Mouse (Mus musculus): ENCODE data around the gene Rasl10b. TPM values are rescaled to one million over a fixed set of nuclear protein-coding genes. Genes with fewer than 3 reads are reported as not detected.
A peak's percentile ranks its signal among the peaks of the same experiment; 100 is the strongest.

Rasl10b gene
- polyA plus RNA-seq, 1 experiment from 2014 or later: 24.0 TPM

DNA sequence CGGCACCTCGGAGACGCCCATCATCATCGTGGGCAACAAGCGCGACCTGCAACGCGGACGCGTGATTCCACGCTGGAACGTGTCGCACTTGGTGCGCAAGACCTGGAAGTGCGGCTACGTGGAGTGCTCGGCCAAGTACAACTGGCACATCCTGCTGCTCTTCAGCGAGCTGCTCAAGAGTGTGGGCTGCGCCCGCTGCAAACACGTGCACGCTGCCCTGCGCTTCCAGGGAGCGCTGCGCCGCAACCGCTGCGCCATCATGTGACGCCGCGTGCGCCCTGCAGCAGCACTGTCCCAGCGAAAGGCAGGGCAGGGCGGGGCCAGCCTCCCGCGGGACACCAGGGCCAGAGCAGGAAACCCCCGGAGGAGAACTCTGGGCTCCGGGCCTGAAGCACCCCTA, 9.6 kb downstream of the Rasl10b start:
- H3K4me1 ChIP-seq (ENCODE audit: control insufficient read depth, insufficient read depth, low read length): no peaks in the 10 kb centered on the region
- peaks cover 3% of the 10 kb centered on the region; the same call in 1 of the 2 replicates for H3K27me3 ChIP-seq (ENCODE audit: control insufficient read depth, insufficient read depth, low read length)
- H3K4me2 ChIP-seq (ENCODE audit: low read depth, low read length): peak overlapping the region; percentile 23; the same call in 1 of the 2 replicates
- peak; percentile 81; the same call in 1 of the 2 replicates for ATAC-seq (ENCODE audit: low read depth)
- no peak overlapping the region for H3K9ac ChIP-seq (replicated peaks; ENCODE audit: low read depth, low read length)
- no peak overlapping the region for H3K27ac ChIP-seq (ENCODE audit: low read depth, low read length)
- H3K4me3 ChIP-seq (ENCODE audit: low read depth, low read length): no peak overlapping the region
- H3K9me3 ChIP-seq (ENCODE audit: control insufficient read depth, low read length): no peaks in the 10 kb centered on the region
- no peaks in the 10 kb centered on the region for H3K36me3 ChIP-seq (ENCODE audit: control insufficient read depth, insufficient read depth, low read length)
- WGBS: 5% methylated on average over 38 of the region's 38 CpGs

DNA sequence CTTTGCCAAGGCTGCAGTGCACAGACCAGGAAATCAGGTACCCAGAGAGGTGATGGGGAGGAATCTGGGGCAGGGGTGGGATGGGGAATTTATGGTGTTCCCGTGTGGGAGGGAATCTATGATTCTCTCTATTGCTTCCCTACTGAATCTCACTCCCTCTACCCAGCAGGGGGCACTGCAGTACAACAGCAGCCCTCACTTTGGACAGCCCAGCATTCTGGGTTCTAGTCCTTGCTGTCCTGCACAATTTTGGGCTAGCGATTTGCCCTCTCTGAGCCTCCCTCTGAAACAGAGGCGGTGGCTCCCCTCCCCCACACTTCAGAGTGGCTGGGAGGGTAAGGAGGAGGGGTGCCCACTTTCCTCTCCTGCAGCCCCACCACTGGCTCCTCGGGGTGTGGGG, 11.4 kb downstream of the Rasl10b start:
- H3K36me3 ChIP-seq (ENCODE audit: control insufficient read depth, insufficient read depth, low read length): no peaks in the 10 kb centered on the region
- WGBS: 31% methylated on average over 4 of the region's 4 CpGs

DNA sequence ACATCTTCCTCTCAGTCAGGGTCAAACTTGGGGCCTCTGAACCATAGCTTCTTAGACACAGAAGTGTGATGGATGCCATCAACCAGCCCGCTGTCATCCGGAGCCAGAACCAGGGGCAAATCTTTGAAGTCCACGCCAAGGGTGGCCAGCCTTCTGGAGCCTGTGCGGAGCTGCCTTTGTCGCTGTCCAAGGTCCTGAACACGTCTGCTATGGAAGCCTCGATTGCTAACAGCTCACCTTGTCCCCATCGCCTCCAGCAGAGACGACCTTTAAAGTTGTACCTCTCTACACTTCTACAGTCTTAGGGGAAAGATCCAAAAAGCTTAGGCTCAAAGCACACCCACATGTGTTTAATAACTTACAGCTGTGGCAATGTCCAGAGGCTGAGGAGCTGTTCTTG, 12.4 kb downstream of the Rasl10b start:
- 5% methylated on average over 9 of the region's 9 CpGs for WGBS

More for the DNA sequence above, 11.4 kb downstream of the Rasl10b start:
- peaks cover 3% of the 10 kb centered on the region; the same call in 1 of the 2 replicates for H3K27me3 ChIP-seq (ENCODE audit: control insufficient read depth, insufficient read depth, low read length)
- no peak overlapping the region for H3K9ac ChIP-seq (replicated peaks; ENCODE audit: low read depth, low read length)
- no peak overlapping the region for H3K4me3 ChIP-seq (ENCODE audit: low read depth, low read length)
- no peak for ATAC-seq (ENCODE audit: low read depth)
- H3K9me3 ChIP-seq (ENCODE audit: control insufficient read depth, low read length): no peaks in the 10 kb centered on the region
- no peak overlapping the region for H3K4me2 ChIP-seq (ENCODE audit: low read depth, low read length)
- H3K4me1 ChIP-seq (ENCODE audit: control insufficient read depth, insufficient read depth, low read length): no peaks in the 10 kb centered on the region
- H3K27ac ChIP-seq (ENCODE audit: low read depth, low read length): no peak overlapping the region

DNA sequence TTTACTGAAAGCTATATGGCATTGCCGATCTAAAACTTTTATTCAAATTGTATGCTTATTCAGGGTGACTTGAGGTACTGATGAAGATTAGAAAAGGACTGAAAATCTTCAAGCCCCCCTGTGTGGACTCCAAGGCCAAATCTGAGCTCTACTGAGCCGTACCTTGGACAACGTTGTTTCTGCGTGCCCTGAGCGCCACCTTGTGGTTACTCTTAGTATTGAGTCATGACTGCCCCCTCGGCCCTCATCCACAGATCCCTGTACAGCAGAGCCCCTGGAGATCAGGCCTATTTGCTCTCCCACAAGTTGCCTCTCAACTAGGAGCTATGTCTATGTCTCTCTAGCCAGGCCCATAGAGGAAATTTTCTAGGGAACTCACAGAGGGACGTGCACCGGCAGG, 15.7 kb downstream of the Rasl10b start:
- ATAC-seq (ENCODE audit: low read depth): peak; percentile 74; the same call in 1 of the 2 replicates
- H3K4me1 ChIP-seq (ENCODE audit: control insufficient read depth, insufficient read depth, low read length): no peaks in the 10 kb centered on the region
- no peak overlapping the region for H3K4me3 ChIP-seq (ENCODE audit: low read depth, low read length)
- H3K4me2 ChIP-seq (ENCODE audit: low read depth, low read length): no peak overlapping the region
- H3K9me3 ChIP-seq (ENCODE audit: control insufficient read depth, low read length): no peaks in the 10 kb centered on the region
- no peak overlapping the region for H3K9ac ChIP-seq (replicated peaks; ENCODE audit: low read depth, low read length)
- WGBS: 8% methylated on average over 8 of the region's 8 CpGs
- no peaks in the 10 kb centered on the region for H3K27me3 ChIP-seq (ENCODE audit: control insufficient read depth, insufficient read depth, low read length)
- no peaks in the 10 kb centered on the region for H3K36me3 ChIP-seq (ENCODE audit: control insufficient read depth, insufficient read depth, low read length)
- H3K27ac ChIP-seq (ENCODE audit: low read depth, low read length): no peak overlapping the region

More for the DNA sequence above, 12.4 kb downstream of the Rasl10b start:
- Histone ChIP-seq H3K27ac (ENCODE audit: low read depth, low read length) (no peak overlapping the region), H3K4me1 (ENCODE audit: control insufficient read depth, insufficient read depth, low read length) (no peaks in the 10 kb centered on the region), H3K36me3 (ENCODE audit: control insufficient read depth, insufficient read depth, low read length) (no peaks in the 10 kb centered on the region), H3K9ac (replicated peaks; ENCODE audit: low read depth, low read length) (no peak overlapping the region), H3K9me3 (ENCODE audit: control insufficient read depth, low read length) (no peaks in the 10 kb centered on the region), H3K4me2 (ENCODE audit: low read depth, low read length) (no peak overlapping the region), H3K27me3 (ENCODE audit: control insufficient read depth, insufficient read depth, low read length) (peaks cover 3% of the 10 kb centered on the region; the same call in 1 of the 2 replicates), H3K4me3 (ENCODE audit: low read depth, low read length) (no peak overlapping the region)
- no peak for ATAC-seq (ENCODE audit: low read depth)

DNA sequence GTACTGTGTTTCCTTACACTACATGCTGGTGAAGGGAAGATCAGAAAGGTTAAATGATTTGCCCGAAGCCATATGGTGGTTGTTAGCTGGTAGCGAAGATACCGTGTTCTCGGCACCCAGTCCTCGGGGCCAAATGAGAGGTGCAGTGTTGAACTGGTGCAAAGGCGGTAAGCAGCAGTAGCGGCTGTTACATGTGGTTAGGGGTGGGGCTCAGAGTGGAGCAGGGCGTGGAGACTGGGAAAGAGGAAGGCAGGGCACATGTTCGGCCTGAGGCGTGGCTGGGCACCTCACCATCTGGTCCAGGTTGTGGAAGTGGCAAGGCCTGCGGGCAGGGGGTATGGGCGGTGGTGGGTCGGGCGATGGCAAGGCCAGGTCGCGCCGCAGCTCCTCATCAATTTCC, 18.0 kb downstream of the Rasl10b start:
- no peak overlapping the region for H3K4me2 ChIP-seq (ENCODE audit: low read depth, low read length)
- no peaks in the 10 kb centered on the region for H3K27me3 ChIP-seq (ENCODE audit: control insufficient read depth, insufficient read depth, low read length)
- no peaks in the 10 kb centered on the region for H3K9me3 ChIP-seq (ENCODE audit: control insufficient read depth, low read length)
- WGBS: 49% methylated on average over 17 of the region's 17 CpGs
- H3K36me3 ChIP-seq (ENCODE audit: control insufficient read depth, insufficient read depth, low read length): no peaks in the 10 kb centered on the region
- no peak overlapping the region for H3K27ac ChIP-seq (ENCODE audit: low read depth, low read length)
- H3K4me1 ChIP-seq (ENCODE audit: control insufficient read depth, insufficient read depth, low read length): no peaks in the 10 kb centered on the region
- no peak overlapping the region for H3K9ac ChIP-seq (replicated peaks; ENCODE audit: low read depth, low read length)
- ATAC-seq (ENCODE audit: low read depth): no peak
- no peak overlapping the region for H3K4me3 ChIP-seq (ENCODE audit: low read depth, low read length)

DNA sequence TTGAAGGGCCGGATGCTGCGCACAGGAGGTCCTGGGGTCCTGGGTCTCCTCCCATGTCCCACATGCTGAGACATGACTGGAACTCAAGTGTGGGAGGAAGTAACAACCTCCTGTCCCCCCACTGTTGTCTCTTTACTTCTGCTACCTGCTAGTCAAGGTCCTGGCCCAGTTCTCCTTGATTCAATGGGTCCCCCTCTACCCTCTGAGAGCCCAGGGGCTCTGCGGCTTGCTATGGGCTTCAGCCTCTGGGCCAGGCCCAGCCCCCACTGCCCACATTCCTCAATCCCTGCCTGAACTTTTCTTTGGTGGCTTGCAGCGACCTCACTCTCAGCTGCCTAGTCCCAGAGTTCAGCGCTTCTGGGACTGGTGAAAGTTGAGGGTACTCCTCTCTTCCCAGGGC, 20.4 kb downstream of the Rasl10b start, which contains the start of gene Gas2l2:
TSS of gene Gas2l2 (minus strand) at position 101 of the 400 bp plus-strand sequence.
- 65% methylated on average over 5 of the region's 5 CpGs for WGBS
- Histone ChIP-seq H3K4me1 (ENCODE audit: control insufficient read depth, insufficient read depth, low read length) (no peaks in the 10 kb centered on the region), H3K4me3 (ENCODE audit: low read depth, low read length) (no peak within 1 kb of the TSS), H3K9me3 (ENCODE audit: control insufficient read depth, low read length) (no peaks in the 10 kb centered on the region), H3K27ac (ENCODE audit: low read depth, low read length) (no peak within 1 kb of the TSS), H3K36me3 (ENCODE audit: control insufficient read depth, insufficient read depth, low read length) (no peaks in the 10 kb centered on the region), H3K4me2 (ENCODE audit: low read depth, low read length) (no peak within 1 kb of the TSS), H3K27me3 (ENCODE audit: control insufficient read depth, insufficient read depth, low read length) (no peaks in the 10 kb centered on the region), H3K9ac (replicated peaks; ENCODE audit: low read depth, low read length) (no peak within 1 kb of the TSS)
- no peak for ATAC-seq (ENCODE audit: low read depth)

DNA sequence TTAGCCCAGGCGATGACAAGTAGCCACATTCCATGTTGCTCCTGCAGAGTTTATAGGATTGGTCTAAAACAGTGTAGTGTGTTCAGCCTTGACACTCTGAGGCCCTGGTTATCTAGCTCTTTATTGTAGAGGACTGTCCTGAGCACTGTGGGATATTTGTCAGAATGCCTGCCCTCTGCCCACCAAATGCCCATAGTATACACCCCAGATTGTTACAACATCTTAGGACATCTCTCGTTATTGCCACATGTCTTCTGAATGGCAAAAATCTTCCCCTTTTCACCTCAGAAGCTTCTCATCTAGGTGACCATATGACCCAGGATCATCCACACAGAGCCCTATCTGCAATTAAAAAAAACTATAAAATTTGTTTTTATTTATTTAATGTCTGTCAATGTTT, 23.6 kb downstream of the Rasl10b start:
- no peaks in the 10 kb centered on the region for H3K4me1 ChIP-seq (ENCODE audit: control insufficient read depth, insufficient read depth, low read length)
- H3K4me3 ChIP-seq (ENCODE audit: low read depth, low read length): no peak overlapping the region
- WGBS: 89% methylated on average over 2 of the region's 2 CpGs
- H3K27me3 ChIP-seq (ENCODE audit: control insufficient read depth, insufficient read depth, low read length): no peaks in the 10 kb centered on the region
- no peak overlapping the region for H3K9ac ChIP-seq (replicated peaks; ENCODE audit: low read depth, low read length)
- H3K9me3 ChIP-seq (ENCODE audit: control insufficient read depth, low read length): no peaks in the 10 kb centered on the region
- no peak overlapping the region for H3K4me2 ChIP-seq (ENCODE audit: low read depth, low read length)
- no peak overlapping the region for H3K27ac ChIP-seq (ENCODE audit: low read depth, low read length)
- no peak for ATAC-seq (ENCODE audit: low read depth)
- H3K36me3 ChIP-seq (ENCODE audit: control insufficient read depth, insufficient read depth, low read length): no peaks in the 10 kb centered on the region

DNA sequence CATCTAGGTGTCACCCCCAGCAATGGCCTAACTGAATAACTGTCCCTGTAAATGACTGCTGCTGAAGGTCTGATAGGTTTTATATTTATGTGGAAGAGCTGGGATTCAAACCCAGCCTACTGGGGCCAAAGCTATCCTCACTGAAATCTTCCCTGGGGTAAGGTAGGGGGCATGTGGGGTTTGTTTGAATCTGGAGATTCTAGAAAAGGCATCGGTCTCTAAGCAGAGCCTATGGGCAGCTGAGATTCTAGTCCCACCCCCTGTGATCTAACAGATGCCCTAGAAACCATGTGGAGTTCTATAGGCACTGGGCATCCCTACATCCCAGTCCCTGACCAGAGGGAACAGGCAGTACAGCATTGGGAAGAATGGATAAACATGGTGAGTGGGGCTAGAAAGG, 28.4 kb downstream of the Rasl10b start, which contains the start of gene 1700020L24Rik:
TSS of gene 1700020L24Rik (plus strand) at position 301 of the 400 bp plus-strand sequence.
- no peaks in the 10 kb centered on the region for H3K9me3 ChIP-seq (ENCODE audit: control insufficient read depth, low read length)
- peaks cover 11% of the 10 kb centered on the region for H3K27me3 ChIP-seq (ENCODE audit: control insufficient read depth, insufficient read depth, low read length)
- no peak within 1 kb of the TSS for H3K4me3 ChIP-seq (ENCODE audit: low read depth, low read length)
- 91% methylated on average over 1 of the region's 1 CpGs for WGBS
- H3K4me2 ChIP-seq (ENCODE audit: low read depth, low read length): no peak within 1 kb of the TSS
- ATAC-seq (ENCODE audit: low read depth): no peak
- H3K36me3 ChIP-seq (ENCODE audit: control insufficient read depth, insufficient read depth, low read length): no peaks in the 10 kb centered on the region
- no peaks in the 10 kb centered on the region for H3K4me1 ChIP-seq (ENCODE audit: control insufficient read depth, insufficient read depth, low read length)
- H3K27ac ChIP-seq (ENCODE audit: low read depth, low read length): no peak within 1 kb of the TSS
- H3K9ac ChIP-seq (replicated peaks; ENCODE audit: low read depth, low read length): no peak within 1 kb of the TSS

DNA sequence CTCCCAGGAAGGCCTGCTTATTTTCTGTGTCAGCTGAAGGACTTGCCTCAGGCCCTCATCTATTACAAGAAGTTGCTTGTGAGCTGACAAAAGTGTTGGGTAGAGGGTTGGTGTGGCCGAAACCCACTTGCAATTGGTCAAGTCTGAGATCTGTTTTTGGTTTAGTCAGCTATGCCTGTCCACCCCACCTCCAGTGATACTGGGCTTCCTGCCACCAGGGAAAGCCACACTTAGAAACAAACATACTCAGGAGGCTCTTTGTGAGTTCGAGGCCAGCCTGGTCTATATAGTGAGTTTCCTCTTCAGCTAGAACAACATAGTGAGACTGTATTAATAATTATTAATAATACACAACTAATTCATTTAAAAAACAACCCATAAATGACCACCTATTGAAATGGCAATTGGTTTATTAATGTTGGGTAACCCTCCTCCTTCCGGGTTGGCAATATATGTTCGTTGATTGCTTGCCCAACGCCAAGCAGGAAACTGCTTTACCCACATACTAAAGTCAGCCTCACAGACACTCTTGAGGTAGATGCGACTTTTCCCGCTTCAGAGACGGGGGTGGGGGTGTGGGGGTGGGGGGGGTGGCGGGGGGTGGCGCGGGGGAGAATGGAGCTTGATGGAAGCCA, 30.6 kb downstream of the Rasl10b start:
- H3K4me2 ChIP-seq (ENCODE audit: low read depth, low read length): peak overlapping the region; percentile 73
- no peaks in the 10 kb centered on the region for H3K36me3 ChIP-seq (ENCODE audit: control insufficient read depth, insufficient read depth, low read length)
- H3K27me3 ChIP-seq (ENCODE audit: control insufficient read depth, insufficient read depth, low read length): peaks cover 21% of the 10 kb centered on the region
- peak overlapping the region; percentile 41 for H3K4me3 ChIP-seq (ENCODE audit: low read depth, low read length)
- H3K9me3 ChIP-seq (ENCODE audit: control insufficient read depth, low read length): no peaks in the 10 kb centered on the region
- 0 out of 2 replicates have a peak overlapping the region, but pooled peaks have one; percentile 54 for H3K9ac ChIP-seq (replicated peaks; ENCODE audit: low read depth, low read length)
- no peak overlapping the region for H3K27ac ChIP-seq (ENCODE audit: low read depth, low read length)
- H3K4me1 ChIP-seq (ENCODE audit: control insufficient read depth, insufficient read depth, low read length): 0 out of 2 replicates have a peak, but pooled peaks cover 2% of the 10 kb centered on the region
- ATAC-seq (ENCODE audit: low read depth): no peak
- WGBS: 31% methylated on average over 11 of the region's 11 CpGs
